Mouse (Mus musculus): ENCODE results near the gene Zfp362. TPM values are rescaled to one million over a fixed set of nuclear protein-coding genes. Genes with fewer than 3 reads are reported as not detected.

Zfp362 gene
- polyA plus RNA-seq (2015; fragmentation: Nextera tagmentation; extraction: Ambion mirVana): 45.5 and 51.3 TPM in 2 replicates

GRCm38 (mm10) chr4:128806043-128806826 is at the start of gene Zfp362:
Gene Zfp362, minus strand, starts transcription at chr4:128806045.
- peak within 1 kb of the TSS; percentile 89 for H3K4me2 ChIP-seq (replicated peaks)
- no peaks in the 10 kb centered on the region for H3K36me3 ChIP-seq
- no peaks in the 10 kb centered on the region for H3K27me3 ChIP-seq
- H3K27ac ChIP-seq (replicated peaks): peak within 1 kb of the TSS; percentile 98
- peak within 1 kb of the TSS; percentile 93 for H3K4me3 ChIP-seq
- under 1% methylated on average over 53 of the region's 111 CpGs for WGBS
- H3K9ac ChIP-seq (replicated peaks): peak within 1 kb of the TSS; percentile 98
- H3K4me1 ChIP-seq: peaks cover 44% of the 10 kb centered on the region
- no peaks in the 10 kb centered on the region for H3K9me3 ChIP-seq
- ATAC-seq (replicated peaks): peak; percentile 65

GRCm38 (mm10) chr4:128855613-128856040 is 49.8 kb upstream of the Zfp362 start:
- no peaks in the 10 kb centered on the region for H3K36me3 ChIP-seq
- ATAC-seq (replicated peaks): no peak
- H3K27me3 ChIP-seq: no peaks in the 10 kb centered on the region
- no peaks in the 10 kb centered on the region for H3K9me3 ChIP-seq
- no peak overlapping the region for H3K4me3 ChIP-seq
- no peak overlapping the region for H3K27ac ChIP-seq (replicated peaks)
- no peak overlapping the region for H3K4me2 ChIP-seq (replicated peaks)
- no peak overlapping the region for H3K9ac ChIP-seq (replicated peaks)
- peaks cover 8% of the 10 kb centered on the region; the same call in 1 of the 2 replicates for H3K4me1 ChIP-seq
- WGBS: 58% methylated on average over 4 of the region's 4 CpGs

GRCm38 (mm10) chr4:128853117-128853516 is 47.3 kb upstream of the Zfp362 start:
- Histone ChIP-seq H3K27ac (replicated peaks) (no peak overlapping the region), H3K4me3 (no peak overlapping the region), H3K9me3 (no peaks in the 10 kb centered on the region), H3K4me1 (peaks cover 8% of the 10 kb centered on the region; the same call in 1 of the 2 replicates), H3K4me2 (replicated peaks) (no peak overlapping the region), H3K36me3 (no peaks in the 10 kb centered on the region), H3K27me3 (no peaks in the 10 kb centered on the region), H3K9ac (replicated peaks) (no peak overlapping the region)
- no peak for ATAC-seq (replicated peaks)
- 82% methylated on average over 11 of the region's 11 CpGs for WGBS

- Histone ChIP-seq H3K9me3 (no peaks in the 10 kb centered on the region), H3K9ac (replicated peaks) (no peak overlapping the region), H3K36me3 (no peaks in the 10 kb centered on the region), H3K4me2 (replicated peaks) (no peak overlapping the region), H3K4me3 (no peak overlapping the region), H3K27me3 (no peaks in the 10 kb centered on the region), H3K27ac (replicated peaks) (no peak overlapping the region), H3K4me1 (peaks cover 8% of the 10 kb centered on the region; the same call in 1 of the 2 replicates)
- WGBS: 90% methylated on average over 12 of the region's 12 CpGs
- ATAC-seq (replicated peaks): no peak
Measured at GRCm38 (mm10) chr4:128852266-128852887, 46.5 kb upstream of the Zfp362 start.

GRCm38 (mm10) chr4:128849686-128850085 is 43.8 kb upstream of the Zfp362 start:
- ATAC-seq (replicated peaks): no peak
- no peak overlapping the region for H3K27ac ChIP-seq (replicated peaks)
- no peaks in the 10 kb centered on the region for H3K36me3 ChIP-seq
- H3K4me1 ChIP-seq: peaks cover 21% of the 10 kb centered on the region
- WGBS: 77% methylated on average over 7 of the region's 7 CpGs
- no peak overlapping the region for H3K4me2 ChIP-seq (replicated peaks)
- no peak overlapping the region for H3K9ac ChIP-seq (replicated peaks)
- no peaks in the 10 kb centered on the region for H3K9me3 ChIP-seq
- no peaks in the 10 kb centered on the region for H3K27me3 ChIP-seq
- no peak overlapping the region for H3K4me3 ChIP-seq

- 91% methylated on average over 3 of the region's 3 CpGs for WGBS
- no peak for ATAC-seq (replicated peaks)
- no peaks in the 10 kb centered on the region for H3K36me3 ChIP-seq
- no peak overlapping the region for H3K27ac ChIP-seq (replicated peaks)
- peaks cover 23% of the 10 kb centered on the region for H3K4me1 ChIP-seq
- H3K4me3 ChIP-seq: no peak overlapping the region
- H3K9me3 ChIP-seq: no peaks in the 10 kb centered on the region
- H3K9ac ChIP-seq (replicated peaks): no peak overlapping the region
- H3K4me2 ChIP-seq (replicated peaks): no peak overlapping the region
- no peaks in the 10 kb centered on the region for H3K27me3 ChIP-seq
Measured at GRCm38 (mm10) chr4:128848961-128849360, 43.1 kb upstream of the Zfp362 start.

- Histone ChIP-seq H3K4me2 (replicated peaks) (no peak overlapping the region), H3K9me3 (no peaks in the 10 kb centered on the region), H3K9ac (replicated peaks) (no peak overlapping the region), H3K4me3 (no peak overlapping the region), H3K27ac (replicated peaks) (peak overlapping the region; percentile 49; the same call in 1 of the 2 replicates), H3K4me1 (peaks cover 21% of the 10 kb centered on the region), H3K27me3 (no peaks in the 10 kb centered on the region), H3K36me3 (no peaks in the 10 kb centered on the region)
- peak; percentile 78 for ATAC-seq (replicated peaks)
- 38% methylated on average over 12 of the region's 12 CpGs for WGBS
Measured at GRCm38 (mm10) chr4:128845367-128845973, 39.6 kb upstream of the Zfp362 start.

- Histone ChIP-seq H3K4me3 (no peak overlapping the region), H3K27ac (replicated peaks) (peak overlapping the region; percentile 49; the same call in 1 of the 2 replicates), H3K27me3 (no peaks in the 10 kb centered on the region), H3K4me1 (peaks cover 29% of the 10 kb centered on the region), H3K36me3 (no peaks in the 10 kb centered on the region), H3K9ac (replicated peaks) (no peak overlapping the region), H3K4me2 (replicated peaks) (no peak overlapping the region), H3K9me3 (no peaks in the 10 kb centered on the region)
- WGBS: 35% methylated on average over 13 of the region's 13 CpGs
- ATAC-seq (replicated peaks): no peak
Measured at GRCm38 (mm10) chr4:128844566-128844965, 38.7 kb upstream of the Zfp362 start.

- 30% methylated on average over 8 of the region's 8 CpGs for WGBS
- no peak overlapping the region for H3K4me3 ChIP-seq
- H3K9me3 ChIP-seq: no peaks in the 10 kb centered on the region
- H3K4me1 ChIP-seq: peaks cover 28% of the 10 kb centered on the region
- no peaks in the 10 kb centered on the region for H3K36me3 ChIP-seq
- ATAC-seq (replicated peaks): no peak; the same call in 1 of the 2 replicates
- no peaks in the 10 kb centered on the region for H3K27me3 ChIP-seq
- H3K27ac ChIP-seq (replicated peaks): no peak overlapping the region
- H3K9ac ChIP-seq (replicated peaks): no peak overlapping the region
- no peak overlapping the region for H3K4me2 ChIP-seq (replicated peaks)
Measured at GRCm38 (mm10) chr4:128841259-128841658, 35.4 kb upstream of the Zfp362 start.

- Histone ChIP-seq H3K27me3 (no peaks in the 10 kb centered on the region), H3K4me1 (peaks cover 18% of the 10 kb centered on the region), H3K27ac (replicated peaks) (peak overlapping the region; percentile 56), H3K9ac (replicated peaks) (no peak overlapping the region), H3K4me3 (no peak overlapping the region), H3K9me3 (no peaks in the 10 kb centered on the region), H3K4me2 (replicated peaks) (no peak overlapping the region), H3K36me3 (no peaks in the 10 kb centered on the region)
- WGBS: 53% methylated on average over 16 of the region's 16 CpGs
- ATAC-seq (replicated peaks): no peak
Measured at GRCm38 (mm10) chr4:128839811-128840738, 34.2 kb upstream of the Zfp362 start.

- H3K9ac ChIP-seq (replicated peaks): no peak overlapping the region
- H3K4me1 ChIP-seq: peaks cover 12% of the 10 kb centered on the region; the same call in 1 of the 2 replicates
- no peak overlapping the region for H3K4me3 ChIP-seq
- no peak overlapping the region for H3K27ac ChIP-seq (replicated peaks)
- H3K9me3 ChIP-seq: no peaks in the 10 kb centered on the region
- H3K4me2 ChIP-seq (replicated peaks): no peak overlapping the region
- 76% methylated on average over 5 of the region's 5 CpGs for WGBS
- no peaks in the 10 kb centered on the region for H3K27me3 ChIP-seq
- no peaks in the 10 kb centered on the region for H3K36me3 ChIP-seq
- ATAC-seq (replicated peaks): no peak
Measured at GRCm38 (mm10) chr4:128838202-128838601, 32.4 kb upstream of the Zfp362 start.

Measured in forebrain, embryonic 15.5 days (tissue).